Mouse (Mus musculus) myocyte (in vitro differentiated cells): ENCODE data around the gene Zbtb8a. TPM values are rescaled to one million over a fixed set of nuclear protein-coding genes. Genes with fewer than 3 reads are reported as not detected.

ENCODE experiments used
- H3K27me3 ChIP-seq: one replicate; pipeline ENCODE4 v1.6.1; 2011; ENCODE audit not compliant: control insufficient read depth, insufficient read depth, insufficient read length
- H3K36me3 ChIP-seq: one replicate; pipeline ENCODE4 v1.6.1; 2011; ENCODE audit not compliant: control insufficient read depth, insufficient read depth
- H3K4me2 ChIP-seq: one replicate; pipeline ENCODE4 v1.6.1; 2011; ENCODE audit warnings: low read depth, control low read depth
- H3K4me3 ChIP-seq: one replicate; pipeline ENCODE4 v1.5.1; 2011; ENCODE audit warnings: mild to moderate bottlenecking, control low read depth, moderate library complexity
- H3K79me2 ChIP-seq: one replicate; pipeline ENCODE4 v1.6.1; 2011; ENCODE audit not compliant: control insufficient read depth, insufficient read depth
- H3ac ChIP-seq: one replicate; pipeline ENCODE4 v1.6.1; 2011; ENCODE audit not compliant: control insufficient read depth, insufficient read length
- CEBPB ChIP-seq: IDR thresholded peaks from 2 replicates; pipeline ENCODE4 v1.6.1; 2011; ENCODE audit warnings: mild to moderate bottlenecking, moderate library complexity; ENCODE audit not compliant: poor library complexity, insufficient read depth, severe bottlenecking
- E2F4 ChIP-seq: IDR thresholded peaks from one replicate; pipeline ENCODE4 v1.6.1; 2011; ENCODE audit warnings: mild to moderate bottlenecking, control low read depth, moderate library complexity; ENCODE audit not compliant: insufficient read depth
- MAX ChIP-seq: IDR thresholded peaks from one replicate; pipeline ENCODE4 v1.6.1; 2011; ENCODE audit warnings: low read depth, mild to moderate bottlenecking, control low read depth
- MYOD1 ChIP-seq, 3 experiments: IDR thresholded peaks; one replicate each; pipeline ENCODE4 v1.6.1; 2011; ENCODE audit warnings: control low read depth in 2 of 3, low read depth in 2 of 3, mild to moderate bottlenecking in 2 of 3, moderate library complexity in 1 of 3; ENCODE audit not compliant: insufficient read length in 2 of 3, control insufficient read depth in 1 of 3
- MYOG ChIP-seq, 3 experiments: IDR thresholded peaks; one replicate each; pipeline ENCODE4 v1.6.1; 2011; ENCODE audit warnings: control low read depth in 2 of 3, low read depth in 2 of 3, mild to moderate bottlenecking in 2 of 3; ENCODE audit not compliant: insufficient read length in 2 of 3, control insufficient read depth in 1 of 3, insufficient read depth in 1 of 3
- POLR2A ChIP-seq: IDR thresholded peaks from one replicate; pipeline ENCODE4 v1.6.1; 2011; ENCODE audit warnings: low read depth, mild to moderate bottlenecking, control low read depth, moderate library complexity; ENCODE audit not compliant: insufficient read length
- POLR2AphosphoS2 ChIP-seq: IDR thresholded peaks from one replicate; pipeline ENCODE4 v1.6.1; 2011; ENCODE audit warnings: low read depth, control low read depth; ENCODE audit not compliant: insufficient read length
- REST ChIP-seq: IDR thresholded peaks from one replicate; pipeline ENCODE4 v1.6.1; 2011; ENCODE audit warnings: mild to moderate bottlenecking, control low read depth, moderate library complexity; ENCODE audit not compliant: insufficient read depth, insufficient read length
- SRF ChIP-seq: IDR thresholded peaks from one replicate; pipeline ENCODE4 v1.6.1; 2011; ENCODE audit warnings: low read depth; ENCODE audit not compliant: control insufficient read depth, insufficient read length
- TCF12 ChIP-seq: IDR thresholded peaks from one replicate; pipeline ENCODE4 v1.6.1; 2011; ENCODE audit warnings: mild to moderate bottlenecking, control low read depth; ENCODE audit not compliant: poor library complexity, insufficient read depth, severe bottlenecking
- TCF3 ChIP-seq: IDR thresholded peaks from one replicate; pipeline ENCODE4 v1.6.1; 2011; ENCODE audit warnings: low read depth, control low read depth; ENCODE audit not compliant: insufficient read length
- USF1 ChIP-seq: IDR thresholded peaks from one replicate; pipeline ENCODE4 v1.6.1; 2011; ENCODE audit warnings: low read depth, mild to moderate bottlenecking, control low read depth, moderate library complexity
- polyA plus RNA-seq: library from polyadenylated mRNA; unstranded; fragments of >200 nt; fragmentation: generic; extraction: Trizol; gene quantifications from one replicate; pipeline ENCODE4 v1.2.1, GENCODE M21; 2012; ENCODE audit warnings: missing spikeins

The Zbtb8a gene
- polyA plus RNA-seq, 1 experiment: 5.8 TPM

- H3ac ChIP-seq: no peak overlapping the region
- H3K4me3 ChIP-seq: no peak overlapping the region
- H3K4me2 ChIP-seq: peak overlapping the region; percentile 56
- no peak for TF ChIP-seq TCF12
- no peak for TF ChIP-seq TCF3
- no peak for TF ChIP-seq USF1
- no peak for TF ChIP-seq POLR2AphosphoS2
- TF ChIP-seq POLR2A: no peak
- no peak for TF ChIP-seq MYOD1 (IDR thresholded peaks at IDR 0.05; ENCODE audit: control insufficient read depth in 1 of 3, insufficient read length in 2 of 3, low read depth in 2 of 3)
- no peak for TF ChIP-seq SRF
- TF ChIP-seq CEBPB: no peak
- no peak for TF ChIP-seq MAX
- no peaks in the 10 kb centered on the region for H3K79me2 ChIP-seq
- no peaks in the 10 kb centered on the region for H3K36me3 ChIP-seq
- H3K27me3 ChIP-seq: no peaks in the 10 kb centered on the region
Measured at GRCm38 (mm10) chr4:129384440-129384839, 6.5 kb upstream of the Zbtb8a start.

GRCm38 (mm10) chr4:129383586-129383985 lies 5.7 kb upstream of the Zbtb8a start:
- no peaks in the 10 kb centered on the region for H3K27me3 ChIP-seq
- H3K79me2 ChIP-seq: no peaks in the 10 kb centered on the region
- H3K4me3 ChIP-seq: no peak overlapping the region
- H3ac ChIP-seq: no peak overlapping the region
- TF ChIP-seq CEBPB (no peak), USF1 (no peak), SRF (no peak), TCF3 (no peak), TCF12 (no peak), MAX (no peak), POLR2A (no peak), REST (no peak), MYOD1 (IDR thresholded peaks at IDR 0.05; ENCODE audit: control insufficient read depth in 1 of 3, insufficient read length in 2 of 3, low read depth in 2 of 3) (no peak), POLR2AphosphoS2 (no peak), MYOG (IDR thresholded peaks at IDR 0.05; ENCODE audit: control insufficient read depth in 1 of 3, insufficient read depth in 1 of 3, insufficient read length in 2 of 3, low read depth in 2 of 3) (no peak), E2F4 (no peak)
- no peak overlapping the region for H3K4me2 ChIP-seq
- H3K36me3 ChIP-seq: no peaks in the 10 kb centered on the region

- Histone ChIP-seq H3K4me2 (no peak overlapping the region), H3ac (no peak overlapping the region), H3K4me3 (no peak overlapping the region), H3K36me3 (no peaks in the 10 kb centered on the region), H3K79me2 (no peaks in the 10 kb centered on the region), H3K27me3 (no peaks in the 10 kb centered on the region)
- 0 out of 2 replicates have a peak, but pooled peaks have one; percentile 5 for TF ChIP-seq CEBPB
- TF ChIP-seq E2F4: no peak
Measured at GRCm38 (mm10) chr4:129382488-129382887, 4.6 kb upstream of the Zbtb8a start.

GRCm38 (mm10) chr4:129382029-129382428 lies 4.1 kb upstream of the Zbtb8a start:
- no peaks in the 10 kb centered on the region for H3K36me3 ChIP-seq
- TF ChIP-seq TCF3 (no peak), MYOG (IDR thresholded peaks at IDR 0.05; ENCODE audit: control insufficient read depth in 1 of 3, insufficient read depth in 1 of 3, insufficient read length in 2 of 3, low read depth in 2 of 3) (no peak), POLR2A (no peak), SRF (no peak), E2F4 (no peak)
- H3K27me3 ChIP-seq: no peaks in the 10 kb centered on the region
- no peak overlapping the region for H3K4me3 ChIP-seq
- H3K4me2 ChIP-seq: no peak overlapping the region
- H3ac ChIP-seq: no peak overlapping the region
- H3K79me2 ChIP-seq: no peaks in the 10 kb centered on the region

- Histone ChIP-seq H3K4me3 (no peak overlapping the region), H3K27me3 (no peaks in the 10 kb centered on the region), H3K4me2 (no peak overlapping the region), H3K79me2 (no peaks in the 10 kb centered on the region), H3K36me3 (no peaks in the 10 kb centered on the region), H3ac (no peak overlapping the region)
- no peak for TF ChIP-seq E2F4
- no peak for TF ChIP-seq TCF3
- no peak for TF ChIP-seq MYOG (IDR thresholded peaks at IDR 0.05; ENCODE audit: control insufficient read depth in 1 of 3, insufficient read depth in 1 of 3, insufficient read length in 2 of 3, low read depth in 2 of 3)
- no peak for TF ChIP-seq POLR2AphosphoS2
- TF ChIP-seq CEBPB: no peak
- TF ChIP-seq MAX: no peak
- no peak for TF ChIP-seq TCF12
- TF ChIP-seq SRF: no peak
- no peak for TF ChIP-seq USF1
- TF ChIP-seq POLR2A: no peak
- no peak for TF ChIP-seq MYOD1 (IDR thresholded peaks at IDR 0.05; ENCODE audit: control insufficient read depth in 1 of 3, insufficient read length in 2 of 3, low read depth in 2 of 3)
- no peak for TF ChIP-seq REST
Measured at GRCm38 (mm10) chr4:129381148-129381547, 3.2 kb upstream of the Zbtb8a start.
